Mouse (Mus musculus) lung, postnatal 4 days (tissue): ENCODE results near the gene Akr1c6.
"Not testable (repeated sequence)": the region's sequence is repeated elsewhere in the genome, so short reads cannot be mapped to it uniquely, and the experiment has no call there.

Experiments
- DNase-seq, 2 experiments: peaks; one replicate each; pipeline ENCODE4 v3.0.0; 2021

Akr1c6 gene

GRCm38 (mm10) chr13:4434006-4434405, at the start of gene Akr1c6:
TSS of gene Akr1c6 (plus strand) at chr13:4434306.
- DNase-seq: no peak

DNA sequence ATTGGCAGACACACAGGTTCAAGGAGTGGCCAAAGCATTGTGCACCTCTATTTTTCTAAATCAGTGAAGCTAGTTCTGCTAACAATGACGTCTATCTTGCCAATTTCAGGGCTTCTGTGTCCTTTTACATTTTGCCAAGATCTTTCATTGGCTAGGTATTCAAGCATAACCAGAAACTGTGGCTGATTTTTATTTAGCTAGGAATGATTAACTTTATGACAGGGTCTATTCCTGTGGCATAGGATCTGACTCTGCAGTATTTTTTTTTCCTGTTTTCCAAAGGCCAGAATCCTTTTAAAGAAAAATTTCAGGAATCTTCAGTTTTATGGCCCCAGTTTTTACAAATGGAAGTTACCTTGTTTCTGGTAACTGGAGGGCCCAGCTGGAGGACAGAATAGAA, 49.2 kb upstream of the Akr1c6 start:
- no peak for DNase-seq

GRCm38 (mm10) chr13:4385541-4385940, 48.6 kb upstream of the Akr1c6 start:
- no peak for DNase-seq

GRCm38 (mm10) chr13:4388762-4389446, 45.2 kb upstream of the Akr1c6 start:
- no peak for DNase-seq

DNA sequence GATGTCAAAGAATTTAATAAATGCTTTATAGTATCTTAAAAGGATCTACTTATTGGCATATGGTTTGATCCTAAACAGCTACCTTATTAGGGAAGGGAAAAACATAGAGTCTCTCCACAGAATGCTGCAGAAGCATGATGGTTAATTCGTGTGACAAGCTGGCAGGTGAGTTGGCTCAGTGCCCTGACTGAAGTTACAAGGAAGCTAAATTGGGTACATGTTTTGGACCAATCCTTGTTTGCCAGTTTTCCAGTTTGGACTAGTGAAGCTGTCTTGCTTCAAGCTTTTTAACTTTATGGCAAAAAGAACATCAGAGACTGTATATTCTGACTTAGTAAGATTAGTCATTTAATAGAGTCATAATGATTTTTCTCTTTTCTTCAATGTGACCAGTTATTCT, 33.7 kb upstream of the Akr1c6 start:
- DNase-seq: not testable (repeated sequence)

DNA sequence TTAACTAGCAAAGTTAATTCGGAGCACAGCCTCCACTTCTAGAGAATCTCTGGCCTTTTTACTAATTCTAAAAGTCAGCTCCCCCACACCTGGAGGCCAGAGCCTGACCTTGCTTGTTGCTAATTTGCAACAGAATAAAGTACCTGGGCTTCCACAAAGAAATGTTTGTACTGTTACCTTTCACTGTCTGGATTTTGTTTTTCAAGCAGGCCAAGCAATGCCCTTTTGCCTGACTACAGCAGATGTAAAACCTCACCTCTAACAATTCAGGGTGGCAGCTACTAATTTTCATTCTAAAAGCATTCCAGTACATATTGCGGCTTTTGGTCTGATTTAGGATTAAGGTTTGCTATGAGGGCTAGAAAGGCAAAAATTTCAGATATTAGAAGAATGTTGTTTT, 33.3 kb upstream of the Akr1c6 start:
- DNase-seq: no peak

- no peak for DNase-seq
Observed at GRCm38 (mm10) chr13:4402221-4402620, 31.9 kb upstream of the Akr1c6 start.

- no peak for DNase-seq
Observed at GRCm38 (mm10) chr13:4404726-4405125, 29.4 kb upstream of the Akr1c6 start.

GRCm38 (mm10) chr13:4406771-4407170, 27.3 kb upstream of the Akr1c6 start:
- DNase-seq: no peak

DNA sequence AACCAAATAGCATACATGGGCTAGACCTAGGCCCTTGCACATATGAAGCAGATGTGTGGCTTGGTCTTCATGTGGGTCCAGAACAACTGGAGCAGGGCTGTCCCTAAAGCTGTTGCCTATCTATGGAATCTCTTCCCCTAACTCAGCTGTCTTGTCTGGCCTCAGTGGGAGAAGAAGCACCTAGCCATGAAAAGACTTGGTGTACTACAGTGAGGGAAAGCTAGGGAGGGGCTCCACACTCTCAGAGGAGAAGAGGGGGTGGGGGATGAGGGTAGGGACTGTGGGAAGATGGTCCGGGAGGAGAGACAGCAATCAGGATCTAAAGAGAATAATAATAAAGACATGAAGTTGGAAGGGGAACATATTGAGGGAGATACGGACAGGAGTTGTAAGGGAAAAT, 5.5 kb upstream of the Akr1c6 start:
- DNase-seq: no peak

GRCm38 (mm10) chr13:4429034-4429433, 5.1 kb upstream of the Akr1c6 start:
- DNase-seq: no peak

GRCm38 (mm10) chr13:4431129-4431528, 3.0 kb upstream of the Akr1c6 start:
- DNase-seq: no peak

- DNase-seq: no peak
Observed at GRCm38 (mm10) chr13:4465641-4466040, 31.5 kb downstream of the Akr1c6 start.

- DNase-seq: no peak
Observed at GRCm38 (mm10) chr13:4467896-4468295, 33.8 kb downstream of the Akr1c6 start.
